Mouse (Mus musculus) erythroid progenitor cell, adult 5-6 weeks (primary cell): Measurements from ENCODE around the gene Cox4i1. TPM values are rescaled to one million over a fixed set of nuclear protein-coding genes. Genes with fewer than 3 reads are reported as not detected.

ENCODE experiments used
- ATAC-seq: replicated peaks from 2 replicates; pipeline ENCODE4 v1.8.0; 2016; ENCODE audit warnings: moderate number of reproducible peaks, mild to moderate bottlenecking, moderate TSS enrichment, inconsistent platforms; ENCODE audit not compliant: poor library complexity, low FRiP score, severe bottlenecking
- total RNA-seq, 2 experiments: library from RNA; stranded (forward) in 1 of 2; stranded (reverse) in 1 of 2; fragments of 150-400 nt in 1 of 2; fragments of 186-747, 209-891 nt in 1 of 2; gene quantifications; 2 replicates each; pipeline versions ENCODE4 v1.2.3 to v1.2.4; 2015 to 2017; ENCODE audit warnings: low replicate concordance in 2 of 2

The Cox4i1 gene
- total RNA-seq, 2 experiments from 2014 or later: 156 to 392 TPM

DNA sequence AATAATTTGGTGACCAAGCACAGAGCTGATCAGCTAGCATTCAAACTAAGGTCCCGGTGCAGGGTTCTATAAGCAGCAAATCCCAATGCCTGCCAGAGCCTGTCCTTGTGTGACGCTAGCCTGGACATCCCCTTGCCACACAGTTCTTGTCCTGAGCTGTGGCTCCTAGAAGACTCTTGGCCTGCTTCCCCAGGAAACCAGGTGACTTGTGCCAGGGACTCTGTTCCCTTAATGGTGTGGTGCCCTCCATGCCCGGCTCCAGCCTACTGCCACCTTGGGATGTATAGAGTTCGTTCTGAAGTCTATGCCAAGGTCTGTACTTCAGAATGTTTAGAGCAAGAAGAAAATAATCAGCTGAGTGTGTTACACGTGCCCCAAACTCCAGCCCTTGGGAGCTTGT is 18.6 kb downstream of the Cox4i1 start:
- no peak for ATAC-seq

DNA sequence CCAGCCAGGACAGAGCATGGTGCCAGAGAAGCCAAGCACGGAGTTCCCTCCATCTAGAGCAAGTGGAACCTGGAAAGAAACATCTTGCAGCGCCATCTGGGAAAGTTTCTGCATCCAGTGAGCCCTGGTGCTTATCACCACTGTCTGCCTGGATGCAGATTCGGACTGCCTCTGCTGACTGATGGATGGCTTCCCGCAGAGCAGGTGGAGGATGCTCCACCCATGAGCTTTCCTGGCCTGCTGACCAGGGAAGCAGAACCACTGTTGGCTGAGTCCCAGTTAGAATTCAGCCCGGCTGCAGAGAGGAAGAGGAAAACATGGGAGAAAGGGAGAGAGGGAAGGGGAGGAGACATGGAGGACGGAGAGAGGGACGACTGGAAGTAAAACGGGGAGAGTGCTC is 19.8 kb downstream of the Cox4i1 start:
- ATAC-seq: no peak

DNA sequence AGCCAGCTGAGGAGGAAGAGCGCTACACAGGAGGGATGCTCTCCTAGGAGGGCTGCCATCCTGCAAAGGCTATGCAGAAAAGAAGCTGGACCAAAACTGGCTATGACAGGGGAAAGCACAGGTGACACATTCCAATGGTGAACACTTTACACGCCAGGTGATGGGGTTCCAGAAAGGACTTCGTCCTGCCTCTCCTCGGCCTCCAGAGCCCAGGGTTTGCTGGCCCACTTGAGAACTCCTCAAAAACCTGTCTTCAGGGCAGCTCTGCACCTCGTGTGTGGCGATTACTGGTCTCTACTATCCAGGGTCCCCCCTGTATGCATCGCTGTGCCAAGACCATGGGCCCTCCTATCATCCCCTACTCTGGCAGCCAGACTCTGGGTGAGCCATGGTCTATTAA is 20.5 kb downstream of the Cox4i1 start:
- ATAC-seq: no peak

DNA sequence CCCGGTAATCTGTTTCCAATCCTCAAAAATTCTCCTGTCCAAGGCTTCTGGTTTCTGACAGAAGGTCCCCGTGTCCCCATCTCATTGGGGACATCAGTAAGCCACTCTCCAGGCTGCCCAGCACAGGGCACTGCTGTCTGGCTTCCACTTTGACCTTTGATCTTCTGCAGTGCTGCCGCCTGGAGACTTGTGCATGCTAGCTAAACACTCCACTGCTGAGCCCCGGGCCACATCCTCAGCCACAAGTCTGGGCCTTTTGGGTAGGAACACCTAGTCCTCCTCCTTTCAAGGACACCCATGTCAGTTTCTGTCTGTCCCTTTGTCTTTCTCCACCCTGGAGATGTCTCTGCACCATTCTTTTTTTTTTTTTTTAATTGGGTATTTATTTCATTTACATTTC is 24.9 kb downstream of the Cox4i1 start:
- ATAC-seq: no peak

DNA sequence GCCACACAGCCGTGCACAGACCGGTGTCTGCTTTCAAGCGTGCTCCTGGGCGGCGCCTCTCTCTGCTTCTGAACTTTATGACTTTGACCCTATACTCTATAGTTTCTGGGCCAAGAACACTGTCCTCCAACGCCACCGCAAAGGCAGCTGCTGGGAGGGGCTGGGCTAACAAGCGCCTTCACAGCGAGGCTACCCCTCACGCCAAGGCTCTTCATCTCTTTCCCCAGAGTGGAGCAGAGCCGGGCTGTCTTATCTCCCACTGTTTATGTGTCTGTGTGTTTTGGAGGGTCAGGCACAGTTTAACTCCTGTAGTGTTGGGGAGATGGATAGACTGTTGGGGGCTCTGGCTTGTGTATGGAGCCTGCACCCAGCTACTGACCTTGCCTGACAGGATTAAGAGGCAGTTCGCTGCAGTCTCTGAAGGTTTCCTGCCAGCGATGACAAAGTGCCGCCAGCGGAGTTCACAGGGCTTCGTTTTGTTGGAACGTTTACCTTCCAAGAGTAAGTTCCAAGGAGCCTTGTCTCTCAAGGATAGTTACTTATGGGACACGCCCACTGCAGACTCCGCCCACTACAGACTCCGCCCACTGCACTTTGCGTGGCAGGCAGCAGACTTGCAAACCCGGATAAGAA is 26.0 kb downstream of the Cox4i1 start:
- peak; percentile 58; the same call in 1 of the 2 replicates for ATAC-seq

DNA sequence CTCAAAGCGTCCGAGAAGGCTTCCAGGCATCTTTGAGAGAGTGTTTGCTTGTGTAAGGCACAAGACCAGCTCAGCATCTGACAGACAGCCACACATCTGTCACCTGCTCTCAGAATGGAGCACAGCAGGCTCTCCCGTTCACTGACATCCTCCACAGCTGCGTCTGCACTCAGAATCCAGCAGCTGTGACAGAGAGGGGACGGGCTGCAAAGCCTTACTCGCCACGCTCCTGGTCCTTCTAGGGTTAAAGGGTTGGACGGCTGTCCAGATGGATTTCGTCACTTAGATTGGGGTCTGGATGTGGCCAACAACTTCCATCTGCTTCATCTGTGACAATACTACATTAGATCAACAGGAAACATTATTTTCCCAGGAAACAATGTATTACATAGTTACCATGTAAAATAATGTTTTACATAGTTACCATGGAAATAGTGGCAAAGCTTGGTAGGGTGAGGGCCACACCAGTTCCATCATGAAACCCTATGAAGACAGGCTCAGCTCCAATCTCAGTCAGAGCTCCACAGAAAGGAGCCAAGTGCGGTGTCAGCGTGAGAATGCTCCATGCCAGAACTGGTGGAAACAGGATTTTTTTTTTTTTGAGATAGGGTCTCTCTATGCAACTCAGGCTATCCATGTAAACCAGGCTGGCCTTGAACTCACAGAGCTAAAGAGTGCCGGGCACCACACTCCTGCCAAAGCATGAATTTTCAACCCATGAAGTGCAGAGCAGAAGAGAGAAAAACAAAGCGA is 28.6 kb downstream of the Cox4i1 start:
- ATAC-seq: no peak

DNA sequence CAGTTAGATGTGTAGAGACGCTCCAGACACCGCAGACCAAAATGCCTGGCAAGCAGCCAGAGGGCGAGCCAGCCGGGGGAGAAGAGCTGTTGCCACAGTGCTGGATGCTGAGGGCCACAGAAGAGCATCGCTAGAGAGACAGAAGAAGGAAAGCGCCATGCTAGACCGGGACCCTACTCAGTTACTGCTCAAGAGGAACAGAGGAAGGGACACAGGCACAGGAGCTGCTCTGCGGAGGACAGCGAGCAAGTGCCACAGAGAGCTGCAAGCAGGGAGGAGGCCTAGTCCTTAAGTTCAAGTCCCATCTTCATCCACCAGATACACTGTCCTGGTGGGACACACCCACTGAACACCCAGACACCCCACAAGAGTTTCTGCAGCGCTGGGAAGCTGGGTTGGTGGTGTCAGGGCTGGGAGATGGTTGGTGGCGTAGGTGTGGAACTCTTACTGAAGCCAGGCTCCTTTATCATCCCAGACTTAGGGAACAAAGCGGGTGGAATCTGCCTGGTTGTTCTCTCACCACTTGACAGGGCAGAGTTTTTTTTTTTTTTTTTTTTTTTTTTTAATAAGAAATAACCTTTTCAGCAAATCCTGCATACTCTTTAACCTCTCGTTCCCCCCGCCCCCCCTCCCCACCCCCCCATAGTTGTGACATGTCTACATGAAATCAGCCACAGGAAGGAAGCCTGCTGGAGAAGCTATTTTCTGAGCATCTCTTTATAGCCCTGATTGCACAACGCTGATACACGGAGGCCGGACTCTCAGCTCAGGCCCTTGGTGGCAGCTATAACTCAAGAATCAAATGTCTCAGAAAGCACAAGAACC is 29.3 kb downstream of the Cox4i1 start:
- ATAC-seq: no peak

DNA sequence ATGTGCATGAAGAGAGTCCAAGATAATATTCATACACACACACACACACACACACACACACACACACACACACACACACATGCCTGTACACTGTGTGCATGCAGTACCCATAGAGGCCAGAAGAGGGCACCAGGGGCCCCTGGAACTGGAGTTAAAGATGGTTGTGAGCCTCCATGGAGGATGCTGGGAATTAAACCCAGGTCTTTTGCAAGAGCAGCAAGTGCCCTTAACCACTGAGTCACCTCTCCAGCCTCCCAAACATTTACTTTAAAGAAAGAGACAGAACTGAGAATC is 29.9 kb downstream of the Cox4i1 start:
- ATAC-seq: 0 out of 2 replicates have a peak, but pooled peaks have one; percentile 58

DNA sequence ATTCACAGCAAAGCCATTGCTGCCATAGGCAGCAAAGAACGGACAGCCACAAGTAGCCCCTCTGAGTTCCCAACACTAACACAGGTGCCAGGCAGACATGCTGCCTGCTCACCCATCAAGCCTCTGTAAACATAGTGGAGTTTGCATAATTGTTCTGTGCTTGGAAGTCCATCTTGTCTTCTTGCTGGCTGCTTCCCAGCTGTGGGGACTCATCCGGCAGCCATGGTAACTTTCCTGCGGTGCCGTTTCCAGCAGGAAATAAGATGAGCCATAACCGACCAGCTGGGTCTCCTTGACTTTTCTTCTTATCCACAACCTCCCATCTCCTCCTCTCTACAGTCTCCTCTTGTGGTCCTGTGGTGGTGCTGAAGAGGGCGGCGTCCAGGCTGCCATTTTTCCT is 30.4 kb downstream of the Cox4i1 start:
- no peak for ATAC-seq

DNA sequence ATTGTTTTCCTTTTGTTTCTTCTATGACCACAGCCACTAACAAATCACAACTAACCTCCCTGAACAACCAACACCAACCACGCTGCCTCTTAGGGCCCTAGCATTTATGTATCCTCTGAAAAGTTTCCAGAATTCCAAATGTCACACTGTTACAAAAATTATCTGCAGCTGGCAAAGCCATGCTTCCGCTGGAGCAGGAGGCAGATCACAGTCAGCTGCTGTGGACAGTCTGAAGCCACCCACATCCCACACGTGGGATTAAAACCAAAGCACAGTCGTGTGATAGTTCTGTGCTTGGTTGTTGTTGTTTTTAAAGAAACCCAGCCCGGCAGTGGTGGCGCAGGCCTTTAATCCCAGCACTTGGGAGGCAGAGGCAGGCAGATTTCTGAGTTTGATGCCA is 31.1 kb downstream of the Cox4i1 start:
- ATAC-seq: no peak

DNA sequence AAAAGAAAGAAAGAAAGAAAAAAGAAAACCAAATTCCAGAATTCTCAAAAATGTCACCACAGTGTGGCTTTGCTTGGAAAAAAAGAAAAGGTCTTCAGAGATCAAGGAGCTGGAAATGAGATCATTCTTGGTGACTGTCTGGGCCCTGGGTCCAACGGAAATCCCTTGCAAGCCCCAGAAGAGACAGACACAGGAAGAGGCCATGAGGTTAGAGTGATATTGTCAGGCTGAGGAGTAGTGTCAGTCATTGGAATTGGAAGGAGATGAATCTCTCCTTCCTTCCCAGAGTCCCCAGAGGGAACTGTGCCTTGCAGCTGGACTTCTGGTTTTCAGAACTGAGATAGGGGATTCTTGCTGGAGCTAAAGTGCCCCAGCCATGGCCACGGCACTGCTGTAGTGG is 31.5 kb downstream of the Cox4i1 start:
- no peak for ATAC-seq

DNA sequence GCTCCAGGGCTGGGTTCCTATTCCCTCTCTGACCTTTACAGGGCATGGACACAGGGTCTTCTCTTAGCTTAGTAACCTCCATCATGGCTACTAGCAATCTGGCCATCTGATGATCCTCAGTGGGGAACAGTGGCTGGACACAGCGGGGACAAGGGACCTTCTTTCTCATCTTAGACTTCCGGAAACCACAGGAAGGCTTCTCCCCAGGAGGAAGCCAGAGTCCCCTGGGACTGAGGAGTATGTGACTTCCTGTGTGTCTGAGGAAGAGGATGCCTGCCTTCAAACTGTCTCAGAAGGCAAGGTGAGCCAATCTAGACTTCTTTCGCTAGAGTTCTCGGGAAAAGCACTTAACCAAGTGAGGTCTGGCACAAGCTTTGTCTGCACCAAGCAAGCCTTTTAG is 32.0 kb downstream of the Cox4i1 start:
- ATAC-seq: no peak

DNA sequence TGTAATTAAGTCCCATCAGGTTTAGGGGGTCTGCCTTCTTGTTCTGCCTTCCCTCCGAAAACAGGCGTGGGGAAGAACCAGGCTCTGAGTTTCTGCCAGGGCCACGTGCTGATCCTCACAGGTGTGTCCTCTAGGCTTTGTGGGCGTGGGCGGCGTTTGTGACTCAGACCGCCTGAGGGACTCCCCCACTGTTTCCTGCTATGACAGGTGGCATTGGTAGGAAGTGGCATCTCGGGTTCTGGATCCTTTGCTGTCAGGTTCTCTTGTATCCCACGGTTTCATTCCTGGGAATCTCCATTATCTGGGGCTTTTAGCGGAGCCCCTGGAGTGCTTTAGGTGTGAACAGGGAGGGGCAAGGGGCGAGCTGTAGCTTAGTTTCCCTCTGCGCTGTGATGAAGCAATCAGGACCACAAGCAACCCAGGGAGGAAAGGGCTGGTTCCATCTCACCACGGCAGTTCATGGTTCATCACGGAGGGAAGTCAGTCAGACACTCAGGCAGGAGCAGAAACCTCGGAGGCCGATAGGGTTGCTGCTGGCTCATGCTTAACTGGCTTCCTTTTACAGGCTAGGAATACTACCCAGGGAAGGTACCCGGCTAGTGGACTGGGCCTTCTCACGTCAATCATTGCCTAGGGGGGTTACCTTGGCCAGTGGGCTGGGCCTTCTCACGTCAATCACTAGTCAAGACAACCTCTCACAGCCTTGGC is 33.9 kb downstream of the Cox4i1 start:
- ATAC-seq: no peak

DNA sequence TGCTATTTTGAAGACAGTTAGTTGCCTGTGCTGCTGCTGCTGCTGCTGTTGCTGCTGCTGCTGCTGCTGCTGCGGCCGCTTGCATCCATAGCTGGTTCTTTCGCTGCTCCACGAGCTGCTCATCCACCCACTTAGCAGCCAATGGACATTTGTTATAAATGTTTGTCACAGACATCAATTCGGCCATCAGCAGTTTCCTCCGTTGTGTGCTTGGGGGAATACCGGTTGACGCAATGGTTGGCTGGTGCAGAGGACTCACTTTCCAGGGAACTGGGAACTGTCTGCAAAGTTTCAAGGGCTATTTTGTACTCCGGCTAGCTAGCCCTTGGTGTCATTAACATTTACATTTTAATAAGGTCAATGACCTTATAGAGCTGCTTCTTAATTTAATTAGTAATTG is 36.2 kb downstream of the Cox4i1 start:
- no peak for ATAC-seq

DNA sequence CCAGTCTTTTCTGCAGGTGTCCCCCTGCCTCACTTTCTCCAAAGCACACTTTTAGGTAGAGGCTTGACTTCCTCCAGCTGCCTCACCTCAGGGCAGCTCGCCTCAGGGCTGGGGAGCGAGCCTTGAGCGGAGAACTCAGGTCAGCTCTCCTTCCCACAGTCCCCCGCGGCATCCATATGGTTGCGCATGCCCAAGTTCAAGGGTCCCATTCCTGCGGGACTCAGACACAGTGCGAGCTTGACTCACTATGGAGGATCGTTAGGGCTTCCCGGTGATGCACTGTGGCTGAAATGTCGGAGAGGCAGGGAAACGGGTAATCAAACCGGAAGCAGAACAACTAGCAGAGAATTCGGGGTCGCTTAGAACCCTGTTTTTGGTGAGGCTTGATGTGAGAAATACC is 37.1 kb downstream of the Cox4i1 start:
- no peak for ATAC-seq

DNA sequence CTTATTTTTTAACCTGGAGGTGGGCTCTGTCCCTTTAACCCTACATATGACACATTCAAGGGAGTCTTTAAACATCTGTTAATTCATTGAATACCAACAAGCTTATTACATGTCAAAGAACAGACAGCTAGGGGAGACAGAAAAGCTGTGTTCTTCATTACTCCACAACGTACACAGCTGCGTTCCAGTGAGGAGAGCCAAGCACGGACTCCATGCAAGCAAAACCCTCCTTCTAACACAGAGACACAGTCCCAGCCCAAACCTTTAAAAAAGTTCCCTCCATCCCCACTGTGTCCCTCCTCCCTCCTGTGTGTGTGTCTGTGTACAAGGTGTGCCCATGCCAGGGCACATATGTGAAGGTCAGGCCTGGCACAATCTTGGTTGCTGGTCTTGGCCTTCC is 38.2 kb downstream of the Cox4i1 start:
- ATAC-seq: no peak

DNA sequence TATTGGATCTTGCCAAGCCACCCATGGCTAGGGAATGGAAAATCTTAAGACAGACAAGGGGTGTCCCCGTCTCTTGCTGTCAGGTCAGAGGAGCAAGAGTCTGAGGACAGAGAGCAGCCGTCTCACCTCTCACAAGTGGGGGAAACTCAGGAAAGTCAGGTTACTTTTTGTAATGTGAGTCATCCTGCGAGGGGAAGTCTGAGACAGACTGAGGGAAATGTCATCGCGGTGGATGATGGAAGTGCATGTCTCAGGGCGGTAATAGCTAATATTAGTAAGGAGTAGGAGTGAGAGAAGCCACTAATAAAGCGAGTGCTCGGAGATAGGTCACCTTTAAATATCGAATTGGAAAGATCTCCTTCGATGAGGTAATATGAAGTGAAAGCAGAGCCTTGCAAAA is 41.2 kb downstream of the Cox4i1 start:
- no peak for ATAC-seq

DNA sequence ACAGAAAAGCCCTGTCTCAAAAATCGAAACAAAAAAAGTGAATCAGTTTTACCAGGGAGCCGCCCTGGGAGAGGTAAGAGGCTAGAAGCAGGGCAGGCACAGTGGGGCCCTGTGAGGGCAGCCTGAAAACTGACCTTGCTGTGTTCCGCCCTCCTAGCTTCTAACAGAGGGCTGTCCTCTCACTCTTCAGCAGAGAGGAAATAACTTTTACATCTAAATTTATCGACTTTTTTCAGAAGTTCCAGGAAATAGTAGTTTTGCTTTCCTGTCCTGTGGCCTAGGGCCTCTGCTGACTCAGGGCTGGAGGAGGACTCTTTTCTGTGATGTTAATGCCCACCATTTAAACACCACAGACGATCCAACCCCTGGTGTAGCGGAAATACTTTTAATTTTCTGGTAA is 47.2 kb downstream of the Cox4i1 start:
- ATAC-seq: no peak

DNA sequence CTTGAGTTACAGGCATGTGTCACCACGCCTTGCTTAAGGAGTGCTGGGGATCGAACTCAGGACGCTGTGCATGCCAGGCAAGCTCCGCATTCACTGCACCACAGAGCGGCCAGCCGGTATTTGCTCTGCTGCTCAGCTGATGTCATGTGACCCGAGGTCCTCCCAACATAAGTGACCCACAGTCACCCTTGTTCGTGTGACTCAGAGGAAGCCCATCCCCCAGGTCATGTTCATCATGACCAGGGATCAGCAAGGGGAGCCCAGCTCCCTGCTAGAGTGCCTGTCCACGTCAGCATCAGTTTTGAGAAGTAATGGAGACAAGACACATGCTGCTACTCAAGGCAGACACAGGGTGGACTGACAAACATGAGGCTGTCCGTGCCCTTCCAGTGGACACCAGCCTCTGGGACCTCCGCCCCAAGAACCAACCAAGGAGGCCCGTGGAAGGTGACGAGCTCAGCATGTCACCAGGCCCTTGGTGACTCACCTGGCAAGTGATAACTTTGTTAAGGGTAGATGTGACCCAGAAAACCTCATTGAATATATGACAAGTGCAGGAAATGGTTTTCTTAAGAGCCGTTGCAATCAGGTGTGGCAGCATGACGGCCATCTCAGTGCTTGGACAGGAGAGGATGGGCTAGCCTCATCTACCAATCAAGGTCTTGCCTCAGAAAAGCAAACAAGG is 48.1 kb downstream of the Cox4i1 start:
- ATAC-seq: no peak
